Mouse (Mus musculus): ENCODE measurements around the gene Atxn7l1. TPM values are rescaled to one million over a fixed set of nuclear protein-coding genes. Genes with fewer than 3 reads are reported as not detected.

Gene Atxn7l1
- polyA plus RNA-seq, 1 experiment from 2014 or later = 42.0 TPM

DNA sequence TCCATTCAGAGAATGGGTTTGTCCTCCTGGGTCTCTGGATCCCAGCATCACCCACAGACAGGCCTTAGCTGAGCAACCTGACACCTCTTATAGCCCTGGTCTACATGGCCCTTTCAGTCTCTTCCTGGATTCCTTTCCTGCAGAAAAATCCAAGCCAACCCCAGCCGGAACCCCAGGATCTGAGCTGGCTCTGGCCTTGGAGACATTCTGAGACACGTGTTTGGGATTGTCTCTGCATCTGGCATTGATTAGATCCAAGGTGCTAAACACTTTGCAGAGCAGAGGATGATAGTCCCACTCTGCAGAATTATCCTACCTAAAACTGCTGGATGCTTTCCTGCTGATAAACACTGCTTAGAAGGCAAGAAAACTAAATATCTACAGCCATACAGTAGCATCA is 141.3 kb downstream of the Atxn7l1 start:
- no peaks in the 10 kb centered on the region for H3K27me3 ChIP-seq
- DNase-seq (ENCODE audit: low read depth, low spot score) (no peak), ATAC-seq (no peak)
- TF ChIP-seq CTCF (IDR thresholded peaks at IDR 0.05) = no peak
- in situ Hi-C loops (cut with MboI; ENCODE audit: low pct_unique_long_range_greater_than_20kb) = no loop called here
- ChIA-PET POLR2A (no interaction called here), CTCF (interaction anchor here (1.5 kb wide), 1 partner anchor 8 kb away, joined by 4 read pairs; no protein-coding TSS in a partner anchor)

DNA sequence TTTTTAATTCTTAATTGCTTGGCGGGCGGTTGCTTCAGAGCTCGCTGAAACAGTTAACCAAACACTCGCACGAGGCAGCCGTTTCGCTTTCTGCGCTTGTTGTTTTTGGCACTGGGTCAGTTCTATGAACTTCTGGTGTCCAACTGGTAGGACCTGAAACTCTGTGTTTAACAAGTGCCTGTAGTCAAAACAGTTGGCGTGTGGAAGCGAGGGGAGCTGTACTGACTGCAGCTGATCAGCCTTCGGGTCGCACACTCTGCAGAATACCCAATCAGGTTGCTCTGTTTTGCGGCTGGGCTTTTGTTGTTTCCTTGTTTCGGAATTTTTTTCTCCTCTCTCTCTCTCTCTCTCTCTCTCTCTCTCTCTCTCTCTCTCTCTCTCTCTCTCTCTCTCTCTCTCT is 154.6 kb downstream of the Atxn7l1 start:
- ATAC-seq = peak; percentile 92
- H3K27me3 ChIP-seq = no peaks in the 10 kb centered on the region
- ChIA-PET CTCF (interaction anchor here (0.8 to 1.0 kb wide), 2 partner anchors 11 to 17 kb away, joined by 3 to 4 read pairs; no protein-coding TSS in a partner anchor), POLR2A (no interaction called here)
- DNase-seq (ENCODE audit: low read depth, low spot score) = peak; percentile 57
- in situ Hi-C loops (cut with MboI; ENCODE audit: low pct_unique_long_range_greater_than_20kb) = no loop called here
- TF ChIP-seq CTCF (IDR thresholded peaks at IDR 0.05) = no peak

DNA sequence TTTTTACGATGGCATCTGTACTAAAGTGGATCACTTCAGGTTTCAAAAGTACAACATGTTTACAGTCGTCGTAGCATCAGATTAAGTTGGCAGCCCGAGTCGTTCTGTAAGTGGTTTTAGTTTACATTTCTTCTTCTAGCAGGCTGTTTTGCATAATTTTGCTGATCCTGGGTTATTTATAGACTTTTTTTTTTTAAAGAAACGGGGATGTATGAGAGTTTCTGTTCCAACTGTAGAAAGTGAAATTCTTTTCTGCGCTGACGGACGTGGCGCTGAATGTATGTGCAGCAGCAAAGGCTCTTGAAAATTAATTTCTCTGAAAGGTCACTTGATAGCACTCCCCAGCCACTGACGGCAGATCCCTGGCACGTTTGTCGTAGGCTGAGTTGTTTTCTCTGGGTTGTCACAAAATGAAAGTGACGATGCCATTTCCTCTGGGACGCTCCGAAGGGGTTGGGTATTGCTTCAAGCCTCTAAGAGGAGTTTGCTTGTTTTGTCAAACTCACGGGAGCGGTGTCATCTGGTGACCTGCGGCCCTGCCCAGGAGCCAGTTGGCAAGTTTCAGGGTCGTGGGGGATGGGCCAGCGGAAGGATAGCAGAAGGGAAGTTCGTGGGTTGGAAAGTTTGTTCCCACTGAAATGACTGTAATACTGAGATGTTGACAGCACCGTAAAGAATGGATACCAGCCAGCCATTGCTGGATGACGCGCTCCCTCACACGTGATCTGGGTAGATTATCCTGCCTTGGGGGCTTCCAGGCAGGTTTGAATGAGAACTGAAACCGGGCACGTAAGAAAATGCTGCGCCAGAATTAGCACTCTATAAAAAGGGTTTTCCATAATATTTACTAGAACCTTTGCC is 155.3 kb downstream of the Atxn7l1 start:
- POLR2A ChIA-PET = no interaction called here
- CTCF ChIA-PET = interaction anchor here (1.0 kb wide), 1 partner anchor 17 kb away, joined by 3 read pairs; no protein-coding TSS in a partner anchor

DNA sequence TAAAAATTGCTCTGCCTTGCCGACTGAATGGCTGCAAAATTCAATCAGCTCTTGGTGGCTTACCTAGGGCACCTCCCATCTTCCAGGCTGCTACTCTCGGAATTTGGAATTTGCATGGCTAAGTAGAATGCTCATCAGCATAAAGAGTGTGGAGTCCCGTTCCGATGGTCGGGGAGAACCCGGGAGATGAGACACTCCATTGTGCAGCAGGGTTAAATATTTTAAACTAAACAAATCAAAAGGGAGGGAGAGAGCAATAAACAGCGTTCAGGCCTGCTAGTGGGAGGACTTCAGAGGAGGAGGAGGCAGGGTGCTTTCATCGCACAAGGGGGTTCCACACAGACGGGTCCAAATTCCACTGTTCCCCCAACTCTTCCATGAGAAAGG is 155.9 kb downstream of the Atxn7l1 start:
- ATAC-seq = no peak
- H3K27me3 ChIP-seq = no peaks in the 10 kb centered on the region
- POLR2A ChIA-PET = no interaction called here
- no peak for TF ChIP-seq CTCF (IDR thresholded peaks at IDR 0.05)
- DNase-seq (ENCODE audit: low read depth, low spot score) = no peak
- in situ Hi-C loops (cut with MboI; ENCODE audit: low pct_unique_long_range_greater_than_20kb) = no loop called here
- CTCF ChIA-PET = no interaction called here

More for the DNA sequence above, 155.3 kb downstream of the Atxn7l1 start:
- DNase-seq (ENCODE audit: low read depth, low spot score) (no peak), ATAC-seq (no peak)
- TF ChIP-seq CTCF (IDR thresholded peaks at IDR 0.05) = no peak
- in situ Hi-C loops (cut with MboI; ENCODE audit: low pct_unique_long_range_greater_than_20kb) = no loop called here
- H3K27me3 ChIP-seq = no peaks in the 10 kb centered on the region

DNA sequence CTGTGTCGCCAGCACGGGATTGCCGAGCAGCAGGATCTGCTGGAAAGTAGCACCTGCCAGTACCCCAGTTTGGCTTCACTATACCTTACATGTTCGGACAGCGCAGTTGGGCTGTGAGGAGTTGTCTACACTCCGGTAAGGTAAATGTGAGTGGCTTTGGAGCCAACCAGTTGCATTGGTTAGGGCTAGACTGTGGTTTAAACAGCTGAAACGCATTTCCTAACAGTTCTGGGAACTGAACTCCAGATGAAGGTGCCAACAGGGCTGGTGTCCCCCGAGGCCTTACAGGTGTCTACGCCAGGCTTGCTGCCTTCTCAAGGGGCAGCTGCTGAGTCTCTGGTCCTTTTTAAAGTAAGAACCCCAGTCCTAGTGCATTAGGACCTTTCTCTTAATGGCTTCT is 157.6 kb downstream of the Atxn7l1 start:
- ChIA-PET POLR2A (interaction anchor here (0.6 to 0.7 kb wide), 2 partner anchors 211 to 561 kb away, joined by 3 to 7 read pairs; no protein-coding TSS in a partner anchor), CTCF (no interaction called here)
- in situ Hi-C loops (cut with MboI; ENCODE audit: low pct_unique_long_range_greater_than_20kb) = no loop called here
- DNase-seq (ENCODE audit: low read depth, low spot score) = no peak
- H3K27me3 ChIP-seq = no peaks in the 10 kb centered on the region
- ATAC-seq = no peak
- TF ChIP-seq CTCF (IDR thresholded peaks at IDR 0.05) = no peak

DNA sequence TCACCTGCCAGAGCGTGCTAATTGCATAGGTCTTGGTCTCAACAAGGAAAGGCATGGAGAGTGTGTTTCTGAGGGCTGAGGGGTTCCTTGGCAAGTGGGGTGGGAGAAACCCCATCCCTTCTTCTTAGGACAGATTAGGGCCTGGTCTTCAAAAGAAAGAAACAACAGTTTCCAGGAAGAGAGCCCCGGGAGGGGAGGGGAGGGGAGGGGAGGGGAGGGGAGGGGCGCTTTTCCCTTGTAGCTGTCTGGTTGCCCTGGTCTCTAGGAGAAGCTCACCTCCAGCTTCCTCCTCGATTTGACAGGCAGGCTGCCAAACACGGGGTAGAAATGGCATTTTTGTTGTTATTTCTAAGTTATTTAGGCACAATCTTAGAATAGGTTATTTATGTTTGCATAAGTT is 159.0 kb downstream of the Atxn7l1 start:
- ChIA-PET CTCF (no interaction called here), POLR2A (no interaction called here)
- no peak for TF ChIP-seq CTCF (IDR thresholded peaks at IDR 0.05)
- in situ Hi-C loops (cut with MboI; ENCODE audit: low pct_unique_long_range_greater_than_20kb) = no loop called here
- ATAC-seq (no peak), DNase-seq (ENCODE audit: low read depth, low spot score) (no peak)
- H3K27me3 ChIP-seq = no peaks in the 10 kb centered on the region

DNA sequence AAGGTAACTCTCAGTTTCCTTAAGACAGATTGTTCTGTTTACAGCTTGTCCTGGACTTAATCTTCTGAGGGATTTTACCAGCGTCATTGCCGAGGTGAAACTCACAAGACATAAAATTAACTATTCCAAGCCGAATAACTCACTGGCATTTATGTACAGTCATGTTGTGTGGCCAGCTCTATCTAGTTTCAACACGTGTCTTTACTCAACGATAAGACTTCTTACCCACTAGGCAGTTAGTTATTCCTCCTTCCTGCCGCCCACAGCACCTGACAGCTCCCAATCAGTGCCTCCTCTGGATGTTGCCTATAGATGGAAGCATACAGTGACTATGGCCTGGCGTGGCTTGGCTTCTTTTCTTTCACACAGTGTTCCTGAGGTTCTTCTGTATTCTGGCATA is 161.2 kb downstream of the Atxn7l1 start:
- in situ Hi-C loops (cut with MboI; ENCODE audit: low pct_unique_long_range_greater_than_20kb) = no loop called here
- POLR2A ChIA-PET = no interaction called here
- TF ChIP-seq CTCF (IDR thresholded peaks at IDR 0.05) = no peak
- no peaks in the 10 kb centered on the region for H3K27me3 ChIP-seq
- DNase-seq (ENCODE audit: low read depth, low spot score) (no peak), ATAC-seq (no peak)
- CTCF ChIA-PET = no interaction called here

DNA sequence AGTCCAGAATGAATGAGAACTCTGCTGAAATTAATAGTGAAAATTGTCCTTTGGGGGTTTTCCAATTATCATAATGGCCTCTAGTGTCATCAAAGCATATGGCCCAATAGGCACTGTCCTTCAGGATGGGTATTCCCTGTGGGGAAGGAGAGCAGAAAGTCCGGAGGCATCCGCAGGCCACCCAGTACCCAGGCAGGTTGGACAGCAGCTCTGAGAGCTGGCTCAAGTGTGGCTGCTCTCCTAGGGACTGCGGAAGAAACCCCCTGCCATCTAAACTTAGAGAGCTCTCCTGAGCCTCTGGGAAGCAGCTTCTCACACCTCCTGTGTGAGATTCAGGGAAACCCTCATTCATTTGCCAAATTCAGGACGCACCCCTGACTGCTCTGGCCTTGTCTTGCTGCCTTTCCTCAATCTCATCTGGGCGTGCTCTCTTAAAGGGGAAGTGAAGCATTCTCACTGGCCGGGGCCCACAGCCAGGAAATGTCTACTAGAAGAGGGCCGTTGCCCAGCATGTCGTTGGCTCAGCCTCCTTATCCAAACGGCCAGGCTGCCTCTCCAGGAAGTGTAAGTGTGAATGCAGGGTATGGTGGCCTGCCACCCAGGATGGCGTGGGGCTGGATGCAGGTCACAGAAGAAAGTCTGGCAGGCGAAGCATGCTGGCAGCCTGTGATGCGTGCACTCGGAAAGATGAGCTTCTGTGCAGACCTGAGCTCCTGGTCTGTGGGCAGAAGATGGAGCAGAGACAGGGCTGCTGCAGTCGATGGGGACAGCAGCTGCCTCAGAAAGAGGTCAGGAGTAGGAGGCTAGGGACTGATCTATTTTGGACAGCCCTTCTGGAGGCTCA is 166.6 kb downstream of the Atxn7l1 start:
- DNase-seq (ENCODE audit: low read depth, low spot score) (no peak), ATAC-seq (no peak)
- CTCF ChIA-PET = interaction anchor here (1.0 kb wide), 1 partner anchor 12 kb away, joined by 4 read pairs; no protein-coding TSS in a partner anchor
- in situ Hi-C loops (cut with MboI; ENCODE audit: low pct_unique_long_range_greater_than_20kb) = no loop called here
- POLR2A ChIA-PET = no interaction called here
- H3K27me3 ChIP-seq = no peaks in the 10 kb centered on the region
- TF ChIP-seq CTCF (IDR thresholded peaks at IDR 0.05) = no peak

DNA sequence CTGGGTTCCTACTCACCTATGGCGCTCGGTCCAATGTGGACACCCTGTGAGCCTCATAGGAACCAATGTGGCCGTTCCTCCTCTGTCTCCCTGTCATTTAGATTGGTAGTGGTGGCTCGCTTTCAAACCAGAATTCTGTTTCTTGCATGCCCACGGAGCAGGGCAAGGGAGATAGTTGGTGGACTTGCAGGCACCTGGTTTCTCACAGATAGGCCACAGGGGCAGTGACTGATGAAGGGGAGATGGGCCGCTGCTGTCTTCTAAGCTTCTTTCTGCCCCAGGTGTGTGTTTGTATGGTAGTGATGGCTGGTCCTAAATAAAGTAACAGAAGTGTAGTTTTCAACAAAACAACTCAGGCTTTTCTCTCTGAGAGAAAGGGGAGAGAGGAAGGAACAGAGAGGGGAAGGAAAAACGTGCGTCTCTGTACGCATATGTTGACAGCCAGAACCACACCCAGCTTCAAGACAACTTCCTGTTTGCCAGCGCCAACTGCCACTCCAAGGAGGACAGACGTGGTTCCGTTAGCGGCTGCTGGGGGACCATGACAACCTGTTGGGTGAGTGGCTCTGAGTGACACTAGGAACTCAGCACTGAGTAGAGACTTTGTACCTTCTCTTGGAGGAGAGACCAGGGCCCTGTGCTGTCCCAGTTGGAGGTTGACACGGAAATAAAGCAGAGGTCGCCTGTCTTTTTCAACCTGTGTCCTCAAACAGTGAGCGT is 167.6 kb downstream of the Atxn7l1 start:
- in situ Hi-C loops (cut with MboI; ENCODE audit: low pct_unique_long_range_greater_than_20kb) = no loop called here

DNA sequence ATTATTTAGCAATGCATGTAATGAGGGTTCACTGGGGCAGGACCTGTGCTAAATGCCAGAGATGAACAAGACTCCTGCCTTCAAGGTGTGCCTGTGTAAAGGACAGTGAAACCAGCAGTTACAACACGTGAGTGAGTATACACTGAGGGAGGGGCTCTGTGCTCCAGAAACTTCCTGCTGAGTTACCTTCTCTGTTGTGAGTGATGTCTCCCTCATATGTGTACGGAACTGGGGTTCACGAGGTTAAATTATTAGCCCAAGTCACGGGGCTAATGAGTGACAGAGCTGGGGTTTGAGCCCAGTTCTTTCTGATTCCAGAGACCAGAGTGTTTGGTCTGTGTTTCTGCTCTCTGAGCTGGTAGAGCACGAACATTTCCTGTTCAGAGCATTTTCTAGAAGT is 168.3 kb downstream of the Atxn7l1 start:
- in situ Hi-C loops (cut with MboI; ENCODE audit: low pct_unique_long_range_greater_than_20kb) = no loop called here
- ATAC-seq (no peak), DNase-seq (ENCODE audit: low read depth, low spot score) (no peak)
- ChIA-PET CTCF (no interaction called here), POLR2A (no interaction called here)
- no peaks in the 10 kb centered on the region for H3K27me3 ChIP-seq
- no peak for TF ChIP-seq CTCF (IDR thresholded peaks at IDR 0.05)

More for the DNA sequence above, 167.6 kb downstream of the Atxn7l1 start:
- ATAC-seq = no peak
- DNase-seq (ENCODE audit: low read depth, low spot score) = no peak
- no peaks in the 10 kb centered on the region for H3K27me3 ChIP-seq
- TF ChIP-seq CTCF (IDR thresholded peaks at IDR 0.05) = no peak
- CTCF ChIA-PET = no interaction called here
- POLR2A ChIA-PET = no interaction called here
